Mouse (Mus musculus): ENCODE results near the gene Hist1h3e.

- TF ChIP-seq POLR2A (IDR thresholded peaks at IDR 0.05; ENCODE audit: low read depth, low read length) (no peak), CTCF (IDR thresholded peaks at IDR 0.05; ENCODE audit: extremely low read depth, insufficient read depth, insufficient read length, insufficient replicate concordance) (no peak)
These were observed 33.2 kb downstream of the Hist1h3e start for GRCm38 (mm10) chr13:23529005-23529404.

Measured in spleen, adult 2 months (tissue).